Mouse (Mus musculus) liver, embryonic 15.5 days (tissue): ENCODE data around the gene Zfp426. TPM values are rescaled to one million over a fixed set of nuclear protein-coding genes. Genes with fewer than 3 reads are reported as not detected.
A peak's percentile ranks its signal among the peaks of the same experiment; 100 is the strongest.

ENCODE experiments used
- ATAC-seq: fragments of 200-750 bp; cut with Nextera tagmentation; 2 replicates; pipeline ENCODE4 v1.8.0; 2017; ENCODE audit warnings: moderate number of reproducible peaks, mild to moderate bottlenecking, moderate library complexity; ENCODE audit not compliant: insufficient read depth
- H3K27ac ChIP-seq: fragments of 300-500 bp; sonication (generic); replicated peaks from 2 replicates; pipeline ENCODE4 v1.5.1; 2015; ENCODE audit warnings: mild to moderate bottlenecking, inconsistent platforms
- H3K27me3 ChIP-seq: fragments of 300-500 bp; sonication (generic); 2 replicates; pipeline ENCODE4 v1.6.1; 2015; ENCODE audit warnings: mild to moderate bottlenecking, inconsistent platforms
- H3K36me3 ChIP-seq: fragments of 300-500 bp; sonication (generic); replicated peaks from 2 replicates; pipeline ENCODE4 v1.6.1; 2015; ENCODE audit warnings: moderate library complexity, mild to moderate bottlenecking, inconsistent platforms
- H3K4me1 ChIP-seq: fragments of 300-500 bp; sonication (generic); replicated peaks from 2 replicates; pipeline ENCODE4 v1.6.1; 2015; ENCODE audit warnings: inconsistent platforms
- H3K4me2 ChIP-seq: fragments of 300-500 bp; sonication (generic); 2 replicates; pipeline ENCODE4 v1.6.1; 2015; ENCODE audit warnings: moderate library complexity, mild to moderate bottlenecking, inconsistent platforms
- H3K4me3 ChIP-seq: fragments of 300-500 bp; sonication (generic); replicated peaks from 2 replicates; pipeline ENCODE4 v1.5.1; 2015; ENCODE audit warnings: mild to moderate bottlenecking, inconsistent platforms
- H3K9ac ChIP-seq: fragments of 300-500 bp; sonication (generic); 2 replicates; pipeline ENCODE4 v1.6.1; 2015; ENCODE audit warnings: moderate library complexity, mild to moderate bottlenecking, inconsistent platforms
- H3K9me3 ChIP-seq: fragments of 300-500 bp; sonication (generic); replicated peaks from 2 replicates; pipeline ENCODE4 v1.6.1; 2016; ENCODE audit warnings: inconsistent platforms
- WGBS: fragments of 180-500 bp; shearing (Covaris S2); methylation state at CpG from one replicate; pipeline ENCODE4 v1.1.7; 2015; ENCODE audit warnings: mixed read lengths; ENCODE audit not compliant: insufficient replicate concordance; 5-methylcytosine and 5-hydroxymethylcytosine counted together
- polyA plus RNA-seq: library from polyadenylated mRNA; unstranded; fragments of >200 nt; fragmentation: Nextera tagmentation; extraction: Ambion mirVana; gene quantifications from 2 replicates; pipeline ENCODE4 v1.2.1, GENCODE M21; 2015

Zfp426 gene
- polyA plus RNA-seq, 1 experiment from 2014 or later = 6.4 TPM

DNA sequence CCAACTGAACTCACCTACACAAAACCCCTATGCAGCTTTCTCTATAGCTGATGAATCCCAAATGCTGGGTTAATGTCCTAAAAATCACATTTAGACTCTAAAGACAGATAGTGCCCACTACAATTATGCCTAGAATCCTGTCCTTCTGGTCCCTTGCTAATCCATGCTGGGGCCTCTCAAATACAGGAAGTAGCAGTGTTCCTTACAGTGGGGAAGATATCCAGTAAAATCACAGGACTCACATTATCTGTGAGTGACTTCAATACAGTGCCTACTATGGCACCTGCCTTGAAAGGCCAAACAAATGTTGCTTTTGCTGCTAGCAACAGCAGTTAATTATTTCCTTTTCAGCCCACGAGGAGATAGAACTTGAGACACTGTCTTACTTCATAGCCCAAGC, 17.8 kb upstream of the Zfp426 start:
- Histone ChIP-seq H3K36me3 (peaks cover 27% of the 10 kb centered on the region), H3K9me3 (no peaks in the 10 kb centered on the region), H3K9ac (no peak overlapping the region), H3K4me1 (peaks cover 50% of the 10 kb centered on the region), H3K4me3 (no peak overlapping the region), H3K4me2 (no peak overlapping the region), H3K27ac (no peak overlapping the region), H3K27me3 (no peaks in the 10 kb centered on the region)
- no peak for ATAC-seq
- WGBS = 49% methylated on average over 1 of the region's 1 CpGs

DNA sequence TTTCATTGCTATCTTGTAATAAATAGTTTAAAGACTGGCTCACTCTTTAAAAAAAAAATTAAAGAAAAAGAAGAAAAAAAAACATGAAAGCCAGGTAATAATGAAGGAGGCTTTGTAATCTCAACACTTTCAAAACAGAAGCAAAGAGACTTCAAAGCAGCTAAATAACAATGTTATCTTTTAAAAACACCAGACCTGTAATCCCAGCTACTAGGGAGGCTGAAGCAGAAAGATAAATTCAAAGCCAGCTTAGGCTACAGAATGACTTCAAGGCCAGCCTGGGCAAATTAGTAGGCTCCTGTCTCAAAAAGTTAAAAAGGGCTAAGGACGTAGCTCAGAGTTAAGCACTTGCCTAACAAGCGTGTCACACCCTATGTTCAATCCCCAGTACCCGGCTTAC, 17.1 kb upstream of the Zfp426 start:
- Histone ChIP-seq H3K4me3 (no peak overlapping the region), H3K9me3 (no peaks in the 10 kb centered on the region), H3K4me2 (no peak overlapping the region), H3K27me3 (no peaks in the 10 kb centered on the region), H3K9ac (no peak overlapping the region), H3K36me3 (peaks cover 34% of the 10 kb centered on the region), H3K4me1 (peaks cover 47% of the 10 kb centered on the region), H3K27ac (no peak overlapping the region)
- 44% methylated on average over 3 of the region's 3 CpGs for WGBS
- no peak for ATAC-seq

DNA sequence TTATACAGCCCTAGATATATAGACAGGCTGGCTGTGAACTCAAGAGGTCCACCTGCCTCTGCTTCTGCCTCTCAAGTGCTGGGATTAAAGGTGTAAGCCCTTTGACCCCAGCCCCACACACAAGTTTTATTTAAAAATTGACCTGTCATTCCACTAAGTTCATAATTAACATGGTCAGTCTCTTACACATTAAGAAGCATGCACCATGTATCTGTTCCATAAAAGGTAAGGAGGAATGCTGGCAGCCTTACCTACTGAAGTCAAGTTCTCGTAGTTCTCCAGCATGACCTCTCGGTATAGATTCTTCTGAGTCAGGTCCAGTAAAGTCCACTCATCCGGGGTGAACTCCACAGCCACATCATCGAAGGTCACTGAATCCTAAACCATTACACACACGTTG, 12.3 kb upstream of the Zfp426 start:
- 73% methylated on average over 5 of the region's 5 CpGs for WGBS
- ATAC-seq = no peak

DNA sequence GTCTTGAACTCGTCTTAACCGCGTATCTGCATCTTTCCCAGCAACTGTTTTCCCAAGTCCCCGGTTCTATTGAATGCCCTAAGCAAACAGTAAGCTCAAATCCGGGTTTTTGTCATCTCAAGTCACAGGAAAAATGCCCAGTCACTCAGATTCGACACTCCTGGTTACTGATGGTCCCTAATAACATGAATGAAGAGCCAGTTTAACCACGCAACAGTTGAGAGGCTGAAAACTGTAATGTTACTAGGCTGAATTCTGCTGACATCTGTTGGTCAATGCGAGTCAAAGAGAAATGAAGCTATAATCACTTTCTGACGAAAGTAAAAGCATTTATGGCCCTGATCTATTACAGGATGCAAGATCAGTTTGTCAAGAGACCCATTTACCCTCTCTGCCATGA, 735 bp upstream of the Zfp426 start:
- Histone ChIP-seq H3K36me3 (peaks cover 26% of the 10 kb centered on the region), H3K4me2 (peak overlapping the region; percentile 81), H3K4me1 (peaks cover 34% of the 10 kb centered on the region), H3K27me3 (no peaks in the 10 kb centered on the region), H3K9ac (peak overlapping the region; percentile 76), H3K27ac (peak overlapping the region; percentile 97), H3K4me3 (peak overlapping the region; percentile 69), H3K9me3 (no peaks in the 10 kb centered on the region)
- 3% methylated on average over 9 of the region's 9 CpGs for WGBS
- no peak for ATAC-seq

More for the DNA sequence above, 12.3 kb upstream of the Zfp426 start:
- Histone ChIP-seq H3K27me3 (no peaks in the 10 kb centered on the region), H3K4me2 (no peak overlapping the region), H3K4me3 (no peak overlapping the region), H3K36me3 (peaks cover 67% of the 10 kb centered on the region), H3K9me3 (no peaks in the 10 kb centered on the region), H3K27ac (no peak overlapping the region), H3K9ac (no peak overlapping the region), H3K4me1 (peaks cover 2% of the 10 kb centered on the region)

DNA sequence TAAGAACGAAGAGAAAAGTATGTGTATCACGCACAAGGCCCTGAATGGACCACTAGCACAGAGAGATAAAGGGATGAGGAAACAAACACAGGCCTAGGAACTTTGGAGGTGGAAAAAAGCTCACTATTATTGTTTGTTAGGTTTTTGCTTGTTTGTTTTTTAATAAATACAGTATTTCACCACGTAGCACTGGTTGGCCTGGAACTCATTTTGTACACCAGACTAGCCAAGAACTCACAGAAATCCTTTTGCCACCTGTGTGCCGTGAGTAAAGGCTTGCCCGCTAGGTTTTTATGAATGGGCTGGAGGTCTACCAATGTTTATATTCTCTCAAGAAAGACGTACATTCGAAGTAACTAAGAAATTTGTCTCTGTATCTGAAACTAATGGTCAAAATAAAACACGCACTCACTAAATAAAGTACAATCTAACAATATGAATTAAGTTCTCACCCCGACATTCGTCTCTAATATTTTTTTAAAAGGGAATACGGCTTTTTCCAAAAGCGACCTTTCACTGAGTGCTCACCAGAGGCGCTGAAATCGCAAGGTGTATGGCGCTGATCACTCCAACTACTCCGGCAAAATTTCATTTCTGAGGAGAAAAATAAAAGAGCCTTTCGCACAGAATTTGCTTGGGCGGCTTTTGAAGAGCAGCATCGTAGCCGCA, 554 bp downstream of the Zfp426 start:
- ATAC-seq = no peak
- H3K27ac ChIP-seq = peak overlapping the region; percentile 97
- peaks cover 14% of the 10 kb centered on the region for H3K36me3 ChIP-seq
- H3K9ac ChIP-seq = peak overlapping the region; percentile 76
- peak overlapping the region; percentile 81 for H3K4me2 ChIP-seq
- WGBS = 4% methylated on average over 20 of the region's 20 CpGs
- no peaks in the 10 kb centered on the region for H3K27me3 ChIP-seq
- H3K9me3 ChIP-seq = no peaks in the 10 kb centered on the region
- H3K4me1 ChIP-seq = peaks cover 34% of the 10 kb centered on the region
- H3K4me3 ChIP-seq = peak overlapping the region; percentile 69

DNA sequence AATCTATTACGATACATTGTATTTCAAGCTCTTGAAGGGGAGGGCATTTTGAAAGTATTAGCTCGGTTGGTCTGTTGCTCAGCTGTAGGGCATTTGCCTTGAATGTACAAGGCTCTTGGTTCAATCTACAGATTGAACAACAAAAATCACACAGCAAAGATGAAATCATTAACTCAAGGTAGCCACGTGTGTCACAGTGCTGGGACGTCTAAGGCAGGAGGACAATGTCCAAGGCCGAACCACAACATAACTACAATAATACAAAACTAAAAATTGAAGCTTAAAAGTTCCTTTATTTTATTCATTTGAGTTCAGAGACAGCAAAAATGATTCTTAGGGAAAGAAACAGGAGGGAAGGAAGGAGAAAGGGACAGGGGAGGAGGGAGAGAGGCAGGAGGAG, 3.0 kb downstream of the Zfp426 start:
- no peak overlapping the region for H3K4me2 ChIP-seq
- ATAC-seq = no peak
- H3K4me3 ChIP-seq = no peak overlapping the region
- 68% methylated on average over 5 of the region's 5 CpGs for whole genome bisulfite sequencing
- H3K36me3 ChIP-seq = peaks cover 24% of the 10 kb centered on the region
- H3K4me1 ChIP-seq = peaks cover 32% of the 10 kb centered on the region
- H3K27ac ChIP-seq = no peak overlapping the region
- no peak overlapping the region for H3K9ac ChIP-seq
- H3K27me3 ChIP-seq = no peaks in the 10 kb centered on the region
- no peaks in the 10 kb centered on the region for H3K9me3 ChIP-seq

DNA sequence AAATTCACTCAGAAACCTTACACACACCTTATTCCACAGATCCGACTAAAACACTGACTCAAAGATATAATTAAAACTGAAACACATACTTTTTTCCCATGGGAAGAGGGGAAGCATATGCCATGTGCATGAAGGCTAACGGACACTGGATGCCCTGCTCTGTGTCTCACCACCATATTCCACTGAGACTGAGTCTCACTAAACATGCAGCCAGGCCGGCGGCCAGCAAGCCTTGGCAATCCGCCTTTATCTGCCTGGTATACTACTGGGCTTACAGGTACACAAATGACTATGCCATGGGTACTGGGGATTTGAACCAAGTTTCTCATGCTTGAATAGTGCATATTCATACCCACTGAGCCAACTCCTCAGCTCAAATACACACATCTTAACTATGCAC, 13.2 kb downstream of the Zfp426 start:
- no peaks in the 10 kb centered on the region for H3K27me3 ChIP-seq
- no peak overlapping the region for H3K4me3 ChIP-seq
- peaks cover 48% of the 10 kb centered on the region for H3K36me3 ChIP-seq
- H3K9ac ChIP-seq = no peak overlapping the region
- no peak for ATAC-seq
- 69% methylated on average over 5 of the region's 5 CpGs for WGBS
- H3K4me2 ChIP-seq = no peak overlapping the region
- no peak overlapping the region for H3K27ac ChIP-seq
- H3K4me1 ChIP-seq = no peaks in the 10 kb centered on the region
- H3K9me3 ChIP-seq = no peaks in the 10 kb centered on the region

DNA sequence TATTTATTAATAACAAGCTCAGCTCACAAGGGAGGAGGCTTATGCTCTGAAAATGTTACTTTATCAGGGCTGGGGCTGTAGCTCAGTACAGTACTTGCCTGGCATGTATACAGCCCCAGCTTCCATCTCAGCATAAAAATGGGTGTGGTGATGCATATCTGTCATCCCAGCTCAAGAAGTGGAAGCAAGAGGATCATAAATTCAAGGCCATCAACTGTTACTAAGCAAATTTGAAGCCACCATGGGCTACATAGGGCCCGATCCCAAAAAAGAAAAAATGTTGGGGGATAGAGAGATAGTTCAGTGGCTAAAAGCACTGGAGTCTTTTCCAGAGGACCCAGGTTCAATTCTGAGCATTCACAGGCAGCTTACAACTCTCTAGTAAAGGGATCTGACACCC, 15.9 kb downstream of the Zfp426 start:
- WGBS = 73% methylated on average over 1 of the region's 1 CpGs
- Histone ChIP-seq H3K4me1 (no peaks in the 10 kb centered on the region), H3K27me3 (no peaks in the 10 kb centered on the region), H3K36me3 (peaks cover 56% of the 10 kb centered on the region), H3K27ac (no peak overlapping the region), H3K4me3 (no peak overlapping the region), H3K4me2 (no peak overlapping the region), H3K9me3 (no peaks in the 10 kb centered on the region), H3K9ac (no peak overlapping the region)
- no peak for ATAC-seq

DNA sequence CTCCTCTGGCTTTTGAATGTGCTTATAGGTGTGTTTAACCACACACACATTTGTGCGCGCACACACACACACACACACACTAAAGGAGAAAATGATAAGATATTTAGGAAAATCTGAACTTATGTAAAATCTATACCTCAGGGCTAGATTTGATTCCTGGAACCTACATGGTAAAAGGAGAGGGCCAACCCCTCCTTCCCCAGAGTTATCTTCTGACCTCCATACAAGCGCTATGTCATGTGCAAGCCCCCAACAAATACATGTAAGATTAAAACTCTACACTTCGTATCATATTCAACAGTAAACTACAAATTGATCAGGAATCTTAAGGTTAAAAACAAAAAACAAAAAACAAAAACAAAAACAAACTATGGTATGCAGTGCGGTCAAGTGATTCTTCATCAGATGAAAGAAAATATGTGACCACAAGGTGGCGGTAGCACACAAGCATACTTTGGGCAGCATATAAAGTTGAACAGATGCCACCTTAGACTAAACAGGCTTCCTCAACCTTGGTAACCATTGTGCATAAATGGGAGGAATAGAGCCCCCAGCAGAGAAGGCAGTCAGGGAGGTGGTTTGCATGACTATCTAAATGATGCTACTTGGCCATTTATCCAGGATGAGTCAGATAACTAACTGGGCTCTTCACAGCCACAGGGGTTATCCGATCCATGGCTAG, 25.6 kb downstream of the Zfp426 start:
- Histone ChIP-seq H3K4me2 (no peak overlapping the region), H3K4me3 (no peak overlapping the region), H3K27me3 (peaks cover 3% of the 10 kb centered on the region), H3K36me3 (peaks cover 24% of the 10 kb centered on the region), H3K4me1 (no peaks in the 10 kb centered on the region), H3K9ac (no peak overlapping the region), H3K27ac (no peak overlapping the region), H3K9me3 (no peaks in the 10 kb centered on the region)
- 0 out of 2 replicates have a peak, but pooled peaks have one; percentile 31 for ATAC-seq
- 50% methylated on average over 7 of the region's 7 CpGs for whole genome bisulfite sequencing

DNA sequence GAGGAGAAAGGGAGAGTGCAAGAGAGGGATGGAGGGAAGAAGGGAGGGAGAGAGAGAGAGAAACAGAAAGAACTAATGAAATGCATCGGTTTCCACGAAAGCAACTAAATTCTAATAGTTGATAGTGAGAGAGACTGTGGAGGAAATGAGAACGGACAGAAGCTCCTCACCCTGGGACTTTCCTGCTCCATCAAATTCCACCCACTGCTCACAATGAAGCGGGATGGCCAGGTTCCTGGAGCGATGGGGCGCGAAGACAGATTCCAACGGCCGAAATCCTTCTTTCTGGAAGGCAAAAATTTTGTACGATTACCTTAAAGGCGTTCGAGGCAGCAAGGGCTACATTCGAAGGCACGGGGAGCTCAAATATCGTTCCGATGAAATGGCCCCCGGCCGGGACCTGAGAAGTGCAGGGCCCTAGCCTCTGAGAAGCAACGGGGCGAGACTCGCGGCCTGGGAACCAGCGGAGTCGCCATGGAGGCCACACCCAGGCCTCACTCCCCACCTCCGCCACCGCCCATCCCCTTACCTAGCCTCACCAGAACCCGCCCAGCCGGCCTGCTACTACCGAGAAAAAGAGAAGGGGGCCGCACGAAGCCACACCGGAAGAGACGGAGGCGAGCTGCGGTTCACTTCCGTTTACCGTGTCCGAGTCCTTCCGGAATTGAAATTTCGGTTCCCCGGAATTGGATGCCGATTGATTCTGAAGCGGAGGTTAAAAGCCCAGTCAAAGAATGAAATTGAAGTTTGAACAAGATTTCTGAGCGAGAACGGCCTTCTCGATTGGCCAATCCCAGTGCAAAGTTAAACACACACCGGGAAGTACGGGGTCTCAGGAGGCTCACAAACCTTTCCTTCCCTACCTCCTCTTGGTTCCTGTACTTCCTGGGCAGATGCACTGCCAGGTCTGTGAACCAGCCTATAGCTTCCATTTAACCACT, 32.9 kb downstream of the Zfp426 start, which contains the start of gene Zfp26:
Zfp26 (minus strand) TSS at position 786 of the 941 bp plus-strand sequence.
- Histone ChIP-seq H3K36me3 (peaks cover 11% of the 10 kb centered on the region), H3K27me3 (no peaks in the 10 kb centered on the region; the same call in 1 of the 2 replicates), H3K4me3 (peak within 1 kb of the TSS; percentile 70), H3K27ac (peak within 1 kb of the TSS; percentile 61), H3K4me1 (peaks cover 23% of the 10 kb centered on the region), H3K9me3 (no peaks in the 10 kb centered on the region), H3K9ac (peak within 1 kb of the TSS; percentile 65), H3K4me2 (peak within 1 kb of the TSS; percentile 77)
- ATAC-seq = peak; percentile 93
- under 1% methylated on average over 48 of the region's 48 CpGs for WGBS

DNA sequence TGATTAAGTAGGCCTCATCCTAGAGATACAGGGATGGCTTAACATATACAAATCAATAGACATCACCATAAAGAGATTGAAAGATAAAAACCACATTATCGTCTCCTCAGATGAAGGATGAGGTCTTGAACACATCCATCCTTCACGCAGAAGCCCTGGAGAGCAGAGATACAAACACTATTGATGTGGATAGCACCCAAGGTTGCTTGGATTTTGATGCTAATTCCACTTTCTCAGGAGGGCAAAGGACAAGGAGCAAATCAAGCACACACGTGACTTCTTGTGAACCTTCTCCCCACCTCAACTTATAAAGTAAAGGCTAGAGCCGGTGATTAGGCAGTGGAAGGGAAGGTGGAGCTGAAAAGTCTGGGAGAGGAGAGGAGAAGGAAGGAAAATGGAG, 38.9 kb downstream of the Zfp426 start:
- Histone ChIP-seq H3K36me3 (peaks cover 27% of the 10 kb centered on the region), H3K4me1 (peaks cover 7% of the 10 kb centered on the region), H3K4me3 (no peak overlapping the region), H3K9ac (no peak overlapping the region), H3K9me3 (no peaks in the 10 kb centered on the region), H3K4me2 (no peak overlapping the region), H3K27me3 (no peaks in the 10 kb centered on the region), H3K27ac (no peak overlapping the region)
- 73% methylated on average over 4 of the region's 4 CpGs for WGBS
- no peak for ATAC-seq
